Comparison of ENCODE assay signal across 8 mouse cellular contexts in the genomic region with DNA sequence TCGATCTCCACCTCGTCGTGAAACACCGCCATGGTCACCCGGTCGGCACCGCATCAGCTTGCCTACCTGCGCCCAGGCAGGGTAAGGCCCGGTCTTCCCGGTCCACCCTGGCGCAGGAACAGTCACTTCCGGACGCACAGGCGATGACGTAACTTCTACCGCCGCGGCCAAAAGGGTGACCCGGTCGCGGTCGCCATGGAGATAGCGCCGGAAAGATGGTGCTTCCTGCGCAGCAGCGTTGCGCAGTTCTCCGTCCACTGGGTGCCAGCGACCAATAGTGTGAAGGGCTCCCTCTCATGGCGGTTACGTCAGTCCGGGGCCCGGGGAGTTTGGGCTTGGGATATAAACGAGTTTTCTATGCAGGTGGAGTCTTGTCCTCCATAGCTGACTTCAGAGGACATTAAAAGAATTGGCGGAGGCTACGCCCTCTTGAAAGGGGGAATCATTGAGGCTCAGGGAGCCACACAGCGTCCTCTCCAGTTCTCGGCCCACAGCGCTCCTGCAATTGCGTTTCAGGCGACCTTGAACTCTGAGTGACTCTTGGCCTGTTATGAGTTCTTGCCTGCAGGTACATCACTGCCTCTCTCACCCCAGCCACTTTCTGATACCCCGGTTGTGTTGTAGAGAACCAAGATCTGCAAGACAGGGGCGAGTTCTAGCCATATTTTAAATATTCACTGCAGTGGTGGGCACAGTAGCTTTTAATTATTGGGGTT. TPM values are rescaled to one million over a fixed set of nuclear protein-coding genes. Genes with fewer than 3 reads are reported as not detected.
DNase-seq lines count a peak whose midpoint lies in the region; ATAC-seq lines count a peak whose summit lies in the region.

TSS of gene Dph3 (minus strand) at position 244 of the 716 bp plus-strand sequence.

- peaks cover 16% of the 10 kb centered on the region for H3K4me1 ChIP-seq in intestine, embryonic 14.5 days (replicated peaks; ENCODE audit: control insufficient read depth, insufficient read depth, low read length)

- H3K27me3 ChIP-seq in intestine, embryonic 14.5 days (replicated peaks; ENCODE audit: control insufficient read depth, insufficient read depth, low read length) = no peaks in the 10 kb centered on the region

- peak within 1 kb of the TSS; percentile 86 for H3K4me2 ChIP-seq in intestine, embryonic 14.5 days (ENCODE audit: low read length)

- peak; percentile 97 to 98 for DNase-seq in adrenal gland, adult 18-20 months (ENCODE audit: low spot score in 2 of 2)
- peak; percentile 98 for DNase-seq in embryo, embryonic 11 days
- DNase-seq in gastrocnemius, postnatal 25 days = peak; percentile 97
- DNase-seq in intestine, embryonic 14.5 days (ENCODE audit: low spot score) = peak; percentile 99
- DNase-seq in left cerebral cortex, postnatal 14 days (ENCODE audit: low spot score in 2 of 2) = peak; percentile 99 to 100
- peak; percentile 99 for DNase-seq in mesoderm, embryonic 11.5 days (ENCODE audit: low read depth, low spot score)
- peak; percentile 99 for DNase-seq in right cerebral cortex, postnatal 36 days (ENCODE audit: low spot score in 2 of 2)
- DNase-seq in yolk sac, embryonic 10.5 days (ENCODE audit: low spot score) = peak; percentile 100

- peak within 1 kb of the TSS; percentile 60 for H3K4me3 ChIP-seq in intestine, embryonic 14.5 days (ENCODE audit: low read depth, low read length)

- WGBS in intestine, embryonic 14.5 days = under 1% methylated on average over 43 of the region's 43 CpGs

- peak within 1 kb of the TSS; percentile 55 for H3K9ac ChIP-seq in intestine, embryonic 14.5 days (ENCODE audit: low read length)

- intact Hi-C loops in left cerebral cortex, postnatal 14 days (cut with DNase I) = no loop called here

- peaks cover 26% of the 10 kb centered on the region for H3K36me3 ChIP-seq in intestine, embryonic 14.5 days (ENCODE audit: control insufficient read depth, insufficient read depth, low read length)

- H3K9me3 ChIP-seq in intestine, embryonic 14.5 days (ENCODE audit: control insufficient read depth, low read length) = no peaks in the 10 kb centered on the region

- ATAC-seq in intestine, embryonic 14.5 days (replicated peaks; ENCODE audit: low FRiP score, low TSS enrichment, low read depth) = peak; percentile 97

- peak within 1 kb of the TSS; percentile 91 for H3K27ac ChIP-seq in intestine, embryonic 14.5 days (ENCODE audit: low read depth)

RNA-seq across cellular contexts. Expression of gene Dph3, which starts in this region (rescaled TPM):
- 10 to 100 TPM; 56.0 to 61.3 TPM for total RNA-seq in adrenal gland, adult 18-20 months (2021)
- total RNA-seq in gastrocnemius, postnatal 25 days (2021) = 100 to 1,000 TPM; 107 to 108 TPM
- polyA plus RNA-seq in intestine, embryonic 14.5 days (2014; fragmentation: Nextera tagmentation; extraction: Ambion mirVana) = 112 and 114 TPM in 2 replicates
- 10 to 100 TPM; 36.4 to 37.7 TPM for total RNA-seq in left cerebral cortex, postnatal 14 days (2021)

Comparison
In these comparisons a context has a peak if more than half of its experiments do, and no peak if none do; other contexts are left out.
1. Peak in every context shown above with its lines: DNase-seq, ATAC-seq, H3K4me3 ChIP-seq and H3K27ac ChIP-seq.